Mouse (Mus musculus): ENCODE results near the gene Tes. TPM values are rescaled to one million over a fixed set of nuclear protein-coding genes. Genes with fewer than 3 reads are reported as not detected.

Gene Tes
- total and polyA plus RNA-seq, 2 experiments from 2014 or later, result 26.0 to 31.3 TPM

- H3K27me3 ChIP-seq (ENCODE audit: insufficient read depth, low read length), result no peaks in the 10 kb centered on the region
- H3K27ac ChIP-seq, result no peak overlapping the region
- ATAC-seq (no peak), DNase-seq (ENCODE audit: low spot score) (no peak)
- no peaks in the 10 kb centered on the region for H3K9me3 ChIP-seq (ENCODE audit: low read length)
- H3K9ac ChIP-seq (replicated peaks; ENCODE audit: low read length), result no peak overlapping the region
- no peak overlapping the region for H3K4me2 ChIP-seq (ENCODE audit: low read depth, low read length)
- no peak overlapping the region for H3K4me3 ChIP-seq (ENCODE audit: low read length)
- H3K4me1 ChIP-seq (ENCODE audit: insufficient read depth, low read length), result 0 out of 2 replicates have a peak, but pooled peaks cover 3% of the 10 kb centered on the region
- no peaks in the 10 kb centered on the region for H3K36me3 ChIP-seq (ENCODE audit: insufficient read depth, low read length)
- TF ChIP-seq CTCF (IDR thresholded peaks at IDR 0.05; ENCODE audit: low read depth), result no peak
- WGBS, result 67% methylated on average over 9 of the region's 9 CpGs
Observed at GRCm38 (mm10) chr6:17077270-17077669, 12.3 kb downstream of the Tes start.

- H3K27ac ChIP-seq, result no peak overlapping the region
- TF ChIP-seq CTCF (IDR thresholded peaks at IDR 0.05; ENCODE audit: low read depth), result no peak
- H3K27me3 ChIP-seq (ENCODE audit: insufficient read depth, low read length), result no peaks in the 10 kb centered on the region
- 0 out of 2 replicates have a peak, but pooled peaks cover 3% of the 10 kb centered on the region for H3K4me1 ChIP-seq (ENCODE audit: insufficient read depth, low read length)
- DNase-seq (ENCODE audit: low spot score) (peak; percentile 32), ATAC-seq (no peak)
- no peaks in the 10 kb centered on the region for H3K9me3 ChIP-seq (ENCODE audit: low read length)
- WGBS, result 16% methylated on average over 3 of the region's 3 CpGs
- H3K4me2 ChIP-seq (ENCODE audit: low read depth, low read length), result no peak overlapping the region
- H3K9ac ChIP-seq (replicated peaks; ENCODE audit: low read length), result no peak overlapping the region
- H3K36me3 ChIP-seq (ENCODE audit: insufficient read depth, low read length), result no peaks in the 10 kb centered on the region
- H3K4me3 ChIP-seq (ENCODE audit: low read length), result no peak overlapping the region
Observed at GRCm38 (mm10) chr6:17077720-17078119, 12.8 kb downstream of the Tes start.

DNA sequence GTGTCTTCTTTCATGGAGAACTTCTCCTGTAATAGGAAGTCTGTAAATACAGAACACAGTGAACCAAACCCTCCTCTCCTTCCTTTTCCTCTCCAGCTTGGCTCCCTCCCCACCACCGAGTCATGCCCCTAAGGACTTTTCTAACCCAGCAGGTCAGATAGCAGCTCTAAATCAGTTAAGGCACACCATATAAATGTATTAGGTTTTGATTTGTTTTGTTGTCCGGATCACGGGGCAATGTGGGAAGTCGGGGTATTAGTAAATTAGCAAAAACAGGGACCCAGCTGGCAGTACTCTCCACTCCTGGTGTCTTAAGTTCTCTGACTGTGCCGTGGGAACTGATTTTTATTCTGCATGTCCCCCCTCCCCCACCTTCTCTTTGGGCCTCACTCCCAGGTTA, 14.4 kb downstream of the Tes start:
- TF ChIP-seq CTCF (IDR thresholded peaks at IDR 0.05; ENCODE audit: low read depth), result no peak
- H3K9ac ChIP-seq (replicated peaks; ENCODE audit: low read length), result no peak overlapping the region
- H3K4me1 ChIP-seq (ENCODE audit: insufficient read depth, low read length), result 0 out of 2 replicates have a peak, but pooled peaks cover 3% of the 10 kb centered on the region
- no peaks in the 10 kb centered on the region for H3K9me3 ChIP-seq (ENCODE audit: low read length)
- H3K36me3 ChIP-seq (ENCODE audit: insufficient read depth, low read length), result no peaks in the 10 kb centered on the region
- no peaks in the 10 kb centered on the region for H3K27me3 ChIP-seq (ENCODE audit: insufficient read depth, low read length)
- no peak overlapping the region for H3K4me3 ChIP-seq (ENCODE audit: low read length)
- no peak for DNase-seq (ENCODE audit: low spot score)
- 68% methylated on average over 5 of the region's 5 CpGs for WGBS
- no peak overlapping the region for H3K4me2 ChIP-seq (ENCODE audit: low read depth, low read length)
- H3K27ac ChIP-seq, result no peak overlapping the region
- no peak for ATAC-seq

DNA sequence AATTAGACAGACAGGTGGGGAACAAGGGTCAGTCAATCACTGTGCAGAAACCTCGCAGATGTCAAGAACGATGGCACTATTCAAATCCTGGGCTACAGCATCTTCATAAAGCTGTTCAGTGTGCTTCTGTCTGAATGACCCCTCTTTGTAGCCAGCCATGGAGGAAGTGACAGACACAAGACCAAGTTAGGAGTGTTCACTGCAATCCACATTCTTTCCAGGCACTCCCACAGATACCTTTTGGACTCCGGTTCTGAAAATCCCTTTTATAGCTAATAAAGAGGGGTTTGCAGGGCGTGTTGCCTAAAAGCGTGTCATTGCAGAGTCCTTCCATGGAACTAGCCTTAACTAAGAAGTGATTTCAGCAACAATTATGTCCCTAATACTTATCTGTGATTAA, 14.9 kb downstream of the Tes start:
- Histone ChIP-seq H3K9me3 (ENCODE audit: low read length) (no peaks in the 10 kb centered on the region), H3K27ac (no peak overlapping the region), H3K27me3 (ENCODE audit: insufficient read depth, low read length) (no peaks in the 10 kb centered on the region), H3K4me2 (ENCODE audit: low read depth, low read length) (no peak overlapping the region), H3K4me3 (ENCODE audit: low read length) (no peak overlapping the region), H3K36me3 (ENCODE audit: insufficient read depth, low read length) (no peaks in the 10 kb centered on the region), H3K9ac (replicated peaks; ENCODE audit: low read length) (no peak overlapping the region), H3K4me1 (ENCODE audit: insufficient read depth, low read length) (0 out of 2 replicates have a peak, but pooled peaks cover 3% of the 10 kb centered on the region)
- ATAC-seq (no peak), DNase-seq (ENCODE audit: low spot score) (no peak)
- TF ChIP-seq CTCF (IDR thresholded peaks at IDR 0.05; ENCODE audit: low read depth), result no peak
- WGBS, result 74% methylated on average over 5 of the region's 5 CpGs

DNA sequence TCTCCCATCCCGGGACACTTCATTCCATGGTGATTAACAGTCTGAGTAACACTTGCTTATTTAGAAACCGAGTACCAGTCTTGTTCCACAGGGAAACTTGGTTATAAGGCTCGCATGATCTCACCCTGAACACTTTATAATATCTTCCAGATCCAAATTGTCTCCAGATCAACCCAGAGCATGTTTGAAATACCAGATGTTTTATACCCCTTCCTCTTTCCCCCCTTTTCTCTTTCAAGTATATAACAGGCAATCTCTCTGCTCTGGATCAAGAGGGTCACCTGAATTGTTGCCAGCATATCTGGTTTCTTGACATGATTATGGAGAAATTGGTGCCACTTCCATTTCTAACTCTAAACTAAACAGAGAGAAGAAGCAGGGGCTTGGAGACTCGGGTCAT, 17.3 kb downstream of the Tes start:
- no peak for TF ChIP-seq CTCF (IDR thresholded peaks at IDR 0.05; ENCODE audit: low read depth)
- DNase-seq (ENCODE audit: low spot score) (no peak), ATAC-seq (no peak)

GRCm38 (mm10) chr6:17082800-17083199, 17.9 kb downstream of the Tes start:
- H3K4me1 ChIP-seq (ENCODE audit: insufficient read depth, low read length), result 0 out of 2 replicates have a peak, but pooled peaks cover under 1% of the 10 kb centered on the region
- H3K9ac ChIP-seq (replicated peaks; ENCODE audit: low read length), result no peak overlapping the region
- no peak overlapping the region for H3K4me3 ChIP-seq (ENCODE audit: low read length)
- DNase-seq (ENCODE audit: low spot score) (no peak), ATAC-seq (no peak)
- no peak overlapping the region for H3K4me2 ChIP-seq (ENCODE audit: low read depth, low read length)
- no peaks in the 10 kb centered on the region for H3K36me3 ChIP-seq (ENCODE audit: insufficient read depth, low read length)
- WGBS, result 88% methylated on average over 5 of the region's 5 CpGs
- H3K27ac ChIP-seq, result no peak overlapping the region
- H3K9me3 ChIP-seq (ENCODE audit: low read length), result no peaks in the 10 kb centered on the region
- no peak for TF ChIP-seq CTCF (IDR thresholded peaks at IDR 0.05; ENCODE audit: low read depth)
- H3K27me3 ChIP-seq (ENCODE audit: insufficient read depth, low read length), result no peaks in the 10 kb centered on the region

More for the DNA sequence above, 17.3 kb downstream of the Tes start:
- Histone ChIP-seq H3K4me3 (ENCODE audit: low read length) (no peak overlapping the region), H3K27me3 (ENCODE audit: insufficient read depth, low read length) (no peaks in the 10 kb centered on the region), H3K4me1 (ENCODE audit: insufficient read depth, low read length) (0 out of 2 replicates have a peak, but pooled peaks cover 3% of the 10 kb centered on the region), H3K9ac (replicated peaks; ENCODE audit: low read length) (no peak overlapping the region), H3K9me3 (ENCODE audit: low read length) (no peaks in the 10 kb centered on the region), H3K27ac (no peak overlapping the region), H3K4me2 (ENCODE audit: low read depth, low read length) (no peak overlapping the region), H3K36me3 (ENCODE audit: insufficient read depth, low read length) (no peaks in the 10 kb centered on the region)
- WGBS, result 88% methylated on average over 4 of the region's 4 CpGs

- Histone ChIP-seq H3K36me3 (ENCODE audit: insufficient read depth, low read length) (no peaks in the 10 kb centered on the region), H3K27me3 (ENCODE audit: insufficient read depth, low read length) (no peaks in the 10 kb centered on the region), H3K4me1 (ENCODE audit: insufficient read depth, low read length) (no peaks in the 10 kb centered on the region), H3K9me3 (ENCODE audit: low read length) (no peaks in the 10 kb centered on the region), H3K4me2 (ENCODE audit: low read depth, low read length) (no peak overlapping the region), H3K4me3 (ENCODE audit: low read length) (no peak overlapping the region), H3K27ac (no peak overlapping the region), H3K9ac (replicated peaks; ENCODE audit: low read length) (no peak overlapping the region)
- peak; percentile 72 for TF ChIP-seq CTCF (IDR thresholded peaks at IDR 0.05; ENCODE audit: low read depth)
- 71% methylated on average over 6 of the region's 6 CpGs for WGBS
- ATAC-seq (no peak), DNase-seq (ENCODE audit: low spot score) (peak; percentile 74)
Observed at GRCm38 (mm10) chr6:17087485-17087884, 22.5 kb downstream of the Tes start.
